Mouse (Mus musculus) MEL (cell line): ENCODE results near the gene Tmem98. TPM values are rescaled to one million over a fixed set of nuclear protein-coding genes. Genes with fewer than 3 reads are reported as not detected.
A peak's percentile ranks its signal among the peaks of the same experiment; 100 is the strongest.

ENCODE experiments used
- DNase-seq: peaks from one replicate; pipeline ENCODE4 v3.0.0; 2011; ENCODE audit warnings: low read depth, low spot score
- H3K27ac ChIP-seq: 2 replicates; pipeline ENCODE4 v1.5.1; 2012; ENCODE audit warnings: low read depth, mild to moderate bottlenecking, control low read depth, low read length, moderate library complexity; ENCODE audit not compliant: control insufficient read depth
- H3K27me3 ChIP-seq, 2 experiments: fragments of 150-350 bp in 1 of 2; sonication (generic) in 1 of 2; 2 replicates each; pipeline ENCODE4 v1.6.1; 2012; ENCODE audit warnings: low read length in 2 of 2, mild to moderate bottlenecking in 2 of 2, improper control_type of control experiment in 1 of 2, moderate library complexity in 1 of 2; ENCODE audit not compliant: insufficient read depth in 2 of 2, control insufficient read depth in 1 of 2
- H3K36me3 ChIP-seq, 2 experiments: 2 replicates each; pipeline ENCODE4 v1.6.1; 2012 to 2014; ENCODE audit warnings: low read length in 2 of 2, improper control_type of control experiment in 1 of 2, inconsistent platforms in 1 of 2, mild to moderate bottlenecking in 1 of 2; ENCODE audit not compliant: insufficient read depth in 2 of 2, control insufficient read depth in 1 of 2
- H3K4me1 ChIP-seq, 2 experiments: fragments of 150-350 bp in 1 of 2; sonication (generic) in 1 of 2; 2 replicates each; pipeline ENCODE4 v1.6.1; 2012; ENCODE audit warnings: low read length in 2 of 2, improper control_type of control experiment in 1 of 2, mild to moderate bottlenecking in 1 of 2; ENCODE audit not compliant: insufficient read depth in 2 of 2, control insufficient read depth in 1 of 2
- H3K4me3 ChIP-seq, 2 experiments: fragments of 150-350 bp in 1 of 2; sonication (generic) in 1 of 2; 2 replicates each; pipeline ENCODE4 v1.5.1; 2012; ENCODE audit warnings: low read depth in 2 of 2, low read length in 2 of 2, mild to moderate bottlenecking in 2 of 2, moderate library complexity in 2 of 2, control low read depth in 1 of 2, improper control_type of control experiment in 1 of 2; ENCODE audit not compliant: control insufficient read depth in 1 of 2, insufficient read depth in 1 of 2
- H3K79me2 ChIP-seq: 2 replicates; pipeline ENCODE4 v1.6.1; 2012; ENCODE audit warnings: mild to moderate bottlenecking, low read length, moderate library complexity; ENCODE audit not compliant: control insufficient read depth, poor library complexity, insufficient read depth
- H3K9ac ChIP-seq: 2 replicates; pipeline ENCODE4 v1.6.1; 2012; ENCODE audit warnings: low read depth, mild to moderate bottlenecking, control low read depth, low read length, moderate library complexity; ENCODE audit not compliant: control insufficient read depth, poor library complexity, severe bottlenecking
- H3K9me3 ChIP-seq: fragments of 150-350 bp; sonication (generic); replicated peaks from 2 replicates; pipeline ENCODE4 v1.6.1; 2012; ENCODE audit warnings: mild to moderate bottlenecking, low read length, improper control_type of control experiment, moderate library complexity; ENCODE audit not compliant: insufficient read depth
- BHLHE40 ChIP-seq: IDR thresholded peaks from 2 replicates; pipeline ENCODE4 v1.6.1; 2012; ENCODE audit warnings: low read depth, mild to moderate bottlenecking, inconsistent platforms, low read length, improper control_type of control experiment, borderline replicate concordance
- CHD1 ChIP-seq: IDR thresholded peaks from 2 replicates; pipeline ENCODE4 v1.6.1; 2012; ENCODE audit warnings: low read depth, mild to moderate bottlenecking, inconsistent platforms, low read length, improper control_type of control experiment
- CTCF ChIP-seq, 3 experiments: IDR thresholded peaks in 2 of 3; conservative IDR thresholded peaks in 1 of 3; 2 replicates each; pipeline ENCODE4 v1.5.1; 2011 to 2012; ENCODE audit warnings: low read length in 3 of 3, low read depth in 2 of 3, mild to moderate bottlenecking in 2 of 3, improper control_type of control experiment in 1 of 3, inconsistent platforms in 1 of 3, mixed read lengths in 1 of 3, moderate library complexity in 1 of 3; ENCODE audit not compliant: control insufficient read depth in 1 of 3, insufficient read depth in 1 of 3, poor library complexity in 1 of 3, severe bottlenecking in 1 of 3
- E2F4 ChIP-seq: IDR thresholded peaks from 2 replicates; pipeline ENCODE4 v1.6.1; 2011; ENCODE audit warnings: low read depth, low read length, improper control_type of control experiment, borderline replicate concordance
- EP300 ChIP-seq, 2 experiments: IDR thresholded peaks; 2 replicates each; pipeline ENCODE4 v1.6.1; 2011; ENCODE audit warnings: improper control_type of control experiment in 2 of 2, low read length in 2 of 2, low read depth in 1 of 2, mild to moderate bottlenecking in 1 of 2
- GATA1 ChIP-seq: IDR thresholded peaks from 2 replicates; pipeline ENCODE4 v1.6.1; 2011; ENCODE audit warnings: low read depth, low read length, improper control_type of control experiment
- HCFC1 ChIP-seq: IDR thresholded peaks from 2 replicates; pipeline ENCODE4 v1.6.1; 2012; ENCODE audit warnings: low read depth, mild to moderate bottlenecking, inconsistent platforms, low read length, improper control_type of control experiment, moderate library complexity
- JUND ChIP-seq: IDR thresholded peaks from 2 replicates; pipeline ENCODE4 v1.6.1; 2011; ENCODE audit warnings: low read depth, mild to moderate bottlenecking, improper control_type of control experiment, low read length
- MAFK ChIP-seq: IDR thresholded peaks from 2 replicates; pipeline ENCODE4 v1.6.1; 2011; ENCODE audit warnings: low read depth, mild to moderate bottlenecking, low read length, improper control_type of control experiment, borderline replicate concordance
- MAX ChIP-seq: IDR thresholded peaks from 2 replicates; pipeline ENCODE4 v1.6.1; 2011; ENCODE audit warnings: low read length, improper control_type of control experiment
- MAZ ChIP-seq: IDR thresholded peaks from 2 replicates; pipeline ENCODE4 v1.6.1; 2012; ENCODE audit warnings: low read depth, mild to moderate bottlenecking, inconsistent platforms, low read length, improper control_type of control experiment
- MYB ChIP-seq: IDR thresholded peaks from 2 replicates; pipeline ENCODE4 v1.6.1; 2011; ENCODE audit warnings: mild to moderate bottlenecking, low read depth, low read length, improper control_type of control experiment
- NELFE ChIP-seq: IDR thresholded peaks from 2 replicates; pipeline ENCODE4 v1.6.1; 2011; ENCODE audit warnings: low read depth, low read length, improper control_type of control experiment
- POLR2AphosphoS2 ChIP-seq: IDR thresholded peaks from 2 replicates; pipeline ENCODE4 v1.6.1; 2011; ENCODE audit warnings: low read length, improper control_type of control experiment
- RCOR1 ChIP-seq: IDR thresholded peaks from 2 replicates; pipeline ENCODE4 v1.6.1; 2012; ENCODE audit warnings: low read depth, mild to moderate bottlenecking, inconsistent platforms, low read length, improper control_type of control experiment
- SIN3A ChIP-seq: IDR thresholded peaks from 2 replicates; pipeline ENCODE4 v1.6.1; 2012; ENCODE audit warnings: low read length, improper control_type of control experiment, inconsistent platforms
- SMC3 ChIP-seq: IDR thresholded peaks from 2 replicates; pipeline ENCODE4 v1.6.1; 2011; ENCODE audit warnings: low read depth, low read length, improper control_type of control experiment
- TBP ChIP-seq: IDR thresholded peaks from 2 replicates; pipeline ENCODE4 v1.8.0; 2011; ENCODE audit warnings: low read depth, low read length, improper control_type of control experiment
- UBTF ChIP-seq: IDR thresholded peaks from 2 replicates; pipeline ENCODE4 v1.6.1; 2012; ENCODE audit warnings: low read depth, mild to moderate bottlenecking, inconsistent platforms, low read length, improper control_type of control experiment, moderate library complexity, borderline replicate concordance; ENCODE audit not compliant: insufficient read depth
- USF1 ChIP-seq: IDR thresholded peaks from 2 replicates; pipeline ENCODE4 v1.6.1; 2014; ENCODE audit warnings: low read depth, mild to moderate bottlenecking, inconsistent platforms, low read length, improper control_type of control experiment, moderate library complexity
- ZC3H11A ChIP-seq: IDR thresholded peaks from 2 replicates; pipeline ENCODE4 v1.6.1; 2012; ENCODE audit warnings: low read depth, mild to moderate bottlenecking, inconsistent platforms, low read length, improper control_type of control experiment
- ZMIZ1 ChIP-seq: IDR thresholded peaks from 2 replicates; pipeline ENCODE4 v1.6.1; 2012; ENCODE audit warnings: low read depth, mild to moderate bottlenecking, inconsistent platforms, low read length, improper control_type of control experiment, moderate library complexity
- polyA plus RNA-seq, 2 experiments: library from polyadenylated mRNA; stranded (reverse) in 1 of 2; unstranded in 1 of 2; fragments of >175 nt in 1 of 2; fragments of >200 nt in 1 of 2; gene quantifications; 2 replicates each; pipeline versions ENCODE4 v1.2.1 to v1.2.4; 2012; ENCODE audit warnings: low replicate concordance in 2 of 2, low read depth in 1 of 2; ENCODE audit not compliant: insufficient read length in 2 of 2, insufficient read depth in 1 of 2, missing spikeins in 1 of 2
- total RNA-seq: library from RNA; depleted of rRNA; stranded (reverse); fragments of 300-350 nt; gene quantifications from 2 replicates; pipeline ENCODE4 v1.2.3, GENCODE M21; 2012

Gene Tmem98
- total and polyA plus RNA-seq, 3 experiments, result 21.5 to 33.5 TPM; not detected in 1

- H3K36me3 ChIP-seq, result no peaks in the 10 kb centered on the region; a peak in 1 of 4 replicates
- peaks cover 0 to 12% of the 10 kb centered on the region in 2 experiments; a peak in 2 of 4 replicates for H3K4me1 ChIP-seq
- H3K9me3 ChIP-seq, result no peaks in the 10 kb centered on the region
- no peaks in the 10 kb centered on the region; the same call in 1 of the 2 replicates for H3K79me2 ChIP-seq
- TF ChIP-seq GATA1 (no peak), RCOR1 (no peak), NELFE (no peak), UBTF (no peak), TBP (no peak), ZMIZ1 (no peak), SIN3A (no peak), MAX (no peak), BHLHE40 (no peak), ZC3H11A (no peak), CTCF (IDR thresholded peaks at IDR 0.05 in 2 of 3, conservative IDR thresholded peaks at IDR 0.05 in 1 of 3; ENCODE audit: control insufficient read depth in 1 of 3, insufficient read depth in 1 of 3, low read depth in 2 of 3, low read length in 3 of 3, poor library complexity in 1 of 3, severe bottlenecking in 1 of 3) (no peak), E2F4 (no peak), MYB (no peak), HCFC1 (no peak)
- peak overlapping the region; percentile 53 to 99 for H3K4me3 ChIP-seq
- no peaks in the 10 kb centered on the region for H3K27me3 ChIP-seq
- DNase-seq, result no peak
- H3K9ac ChIP-seq, result peak overlapping the region; percentile 74
- H3K27ac ChIP-seq, result no peak overlapping the region
These were observed 346 bp upstream of the Tmem98 start for GRCm38 (mm10) chr11:80809666-80809992.

- Histone ChIP-seq H3K79me2 (no peaks in the 10 kb centered on the region; the same call in 1 of the 2 replicates), H3K27ac (no peak overlapping the region), H3K4me3 (peak overlapping the region; percentile 80 to 99), H3K4me1 (peaks cover 0 to 12% of the 10 kb centered on the region in 2 experiments; a peak in 2 of 4 replicates), H3K27me3 (no peaks in the 10 kb centered on the region), H3K9ac (peak overlapping the region; percentile 74), H3K36me3 (no peaks in the 10 kb centered on the region; a peak in 1 of 4 replicates), H3K9me3 (no peaks in the 10 kb centered on the region)
- TF ChIP-seq MAZ, result no peak
- TF ChIP-seq HCFC1, result no peak
- no peak for TF ChIP-seq MAFK
- TF ChIP-seq CTCF (IDR thresholded peaks at IDR 0.05 in 2 of 3, conservative IDR thresholded peaks at IDR 0.05 in 1 of 3; ENCODE audit: control insufficient read depth in 1 of 3, insufficient read depth in 1 of 3, low read depth in 2 of 3, low read length in 3 of 3, poor library complexity in 1 of 3, severe bottlenecking in 1 of 3), result no peak
- no peak for TF ChIP-seq TBP
- no peak for DNase-seq
These were observed 1.2 kb downstream of the Tmem98 start for GRCm38 (mm10) chr11:80811156-80811555.

- peaks cover 0 to 9% of the 10 kb centered on the region in 2 experiments; a peak in 2 of 4 replicates for H3K4me1 ChIP-seq
- DNase-seq, result no peak
- H3K9ac ChIP-seq, result no peak overlapping the region
- peaks cover 0 to 2% of the 10 kb centered on the region in 2 experiments; a peak in 1 of 4 replicates for H3K36me3 ChIP-seq
- no peak overlapping the region for H3K27ac ChIP-seq
- H3K79me2 ChIP-seq, result no peaks in the 10 kb centered on the region; the same call in 1 of the 2 replicates
- no peak overlapping the region for H3K4me3 ChIP-seq
- H3K9me3 ChIP-seq, result no peaks in the 10 kb centered on the region
- TF ChIP-seq NELFE, result no peak
- TF ChIP-seq JUND, result no peak
- no peak for TF ChIP-seq GATA1
- no peak for TF ChIP-seq USF1
- no peak for TF ChIP-seq ZMIZ1
- no peak for TF ChIP-seq CHD1
- no peak for TF ChIP-seq EP300 (IDR thresholded peaks at IDR 0.05; ENCODE audit: low read depth in 1 of 2, low read length in 2 of 2)
- TF ChIP-seq POLR2AphosphoS2, result no peak
- TF ChIP-seq SMC3, result no peak
- H3K27me3 ChIP-seq, result no peaks in the 10 kb centered on the region
These were observed 5.4 kb downstream of the Tmem98 start for GRCm38 (mm10) chr11:80815354-80815753.
